Mouse (Mus musculus): ENCODE results near the gene Kat2b.

DNA sequence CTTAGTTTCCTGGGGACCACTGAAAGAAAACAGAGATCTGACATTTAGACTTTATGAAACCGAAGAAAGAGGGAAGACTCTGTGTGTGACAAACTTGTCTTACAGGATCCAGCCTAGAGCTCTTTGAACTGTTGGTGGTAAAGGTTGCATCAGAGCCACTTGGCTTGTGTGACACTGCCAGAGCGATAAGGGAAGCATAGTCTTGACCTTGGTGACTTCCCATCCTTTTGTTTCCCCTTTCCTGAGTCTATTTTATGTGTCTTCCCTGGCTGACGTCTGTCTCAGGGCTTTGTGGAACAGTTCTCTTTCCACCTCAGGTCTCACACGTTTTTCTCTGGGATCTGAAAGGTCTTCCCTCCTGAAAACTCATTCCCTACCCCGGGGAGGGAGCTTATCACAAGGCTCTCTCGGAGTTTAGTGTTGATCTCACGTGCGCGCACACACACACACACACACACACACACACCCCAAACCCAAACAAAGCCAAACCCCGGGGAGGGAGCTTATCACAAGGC, 3.8 kb downstream of the Kat2b start:
- TF ChIP-seq CTCF (IDR thresholded peaks at IDR 0.05) (no peak), EP300 (IDR thresholded peaks at IDR 0.05) (no peak)

All from lung, postnatal 0 days (tissue).